Mouse (Mus musculus) neural tube, embryonic 10.5 days (tissue): ENCODE results near the gene Ripply2.
A peak's percentile ranks its signal among the peaks of the same experiment; 100 is the strongest.
"Not testable (repeated sequence)": the region's sequence is repeated elsewhere in the genome, so short reads cannot be mapped to it uniquely, and the experiment has no call there.

Experiments
- DNase-seq: peaks from one replicate; pipeline ENCODE4 v3.0.0-alpha.2; 2017; ENCODE audit warnings: low spot score; ENCODE audit errors: extremely low spot score

Ripply2 gene

GRCm38 (mm10) chr9:87015288-87015937 is at the start of gene Ripply2:
Gene Ripply2, plus strand, starts transcription at chr9:87015537.
- peak; percentile 59 for DNase-seq

GRCm38 (mm10) chr9:86972471-86972870 is 42.9 kb upstream of the Ripply2 start:
- not testable (repeated sequence) for DNase-seq

GRCm38 (mm10) chr9:86973562-86973961 is 41.8 kb upstream of the Ripply2 start:
- DNase-seq: no peak

- no peak for DNase-seq
Observed at GRCm38 (mm10) chr9:86976896-86977295, 38.4 kb upstream of the Ripply2 start.

- no peak for DNase-seq
Observed at GRCm38 (mm10) chr9:86978257-86978907, 37.0 kb upstream of the Ripply2 start.

GRCm38 (mm10) chr9:86980048-86980447 is 35.3 kb upstream of the Ripply2 start:
- DNase-seq: no peak

GRCm38 (mm10) chr9:86980942-86981341 is 34.4 kb upstream of the Ripply2 start:
- DNase-seq: no peak

- DNase-seq: no peak
Observed at GRCm38 (mm10) chr9:86981551-86981950, 33.8 kb upstream of the Ripply2 start.

- DNase-seq: no peak
Observed at GRCm38 (mm10) chr9:86984583-86984982, 30.8 kb upstream of the Ripply2 start.

- no peak for DNase-seq
Observed at GRCm38 (mm10) chr9:86985105-86985504, 30.2 kb upstream of the Ripply2 start.

GRCm38 (mm10) chr9:86986703-86987296 is 28.5 kb upstream of the Ripply2 start:
- peak; percentile 28 for DNase-seq

- DNase-seq: no peak
Observed at GRCm38 (mm10) chr9:86989822-86990221, 25.5 kb upstream of the Ripply2 start.

GRCm38 (mm10) chr9:86991758-86992157 is 23.6 kb upstream of the Ripply2 start:
- no peak for DNase-seq

- no peak for DNase-seq
Observed at GRCm38 (mm10) chr9:86997046-86997691, 18.2 kb upstream of the Ripply2 start.

GRCm38 (mm10) chr9:86999956-87000582 is 15.3 kb upstream of the Ripply2 start:
- DNase-seq: no peak

- DNase-seq: no peak
Observed at GRCm38 (mm10) chr9:87004701-87005434, 10.5 kb upstream of the Ripply2 start.

GRCm38 (mm10) chr9:87005435-87005779 is 9.9 kb upstream of the Ripply2 start:
- no peak for DNase-seq

GRCm38 (mm10) chr9:87008507-87008906 is 6.8 kb upstream of the Ripply2 start:
- no peak for DNase-seq

GRCm38 (mm10) chr9:87008919-87009318 is 6.4 kb upstream of the Ripply2 start:
- no peak for DNase-seq

GRCm38 (mm10) chr9:87015938-87016294 is 579 bp downstream of the Ripply2 start:
- no peak for DNase-seq
